Mouse (Mus musculus) bone marrow, adult 2 months (tissue): Measurements from ENCODE around the gene Catsper3.

Experiments used
- CTCF ChIP-seq: fragments of 200-500 bp; IDR thresholded peaks from 2 replicates; pipeline ENCODE4 v1.5.1; 2011; ENCODE audit warnings: low read length, control low read depth; ENCODE audit not compliant: control insufficient read depth, insufficient read depth
- POLR2A ChIP-seq: fragments of 200-500 bp; IDR thresholded peaks from 2 replicates; pipeline ENCODE4 v1.6.1; 2011; ENCODE audit warnings: low read depth, mild to moderate bottlenecking, control low read depth, low read length, borderline replicate concordance; ENCODE audit not compliant: control insufficient read depth

- TF ChIP-seq POLR2A, result no peak
- no peak for TF ChIP-seq CTCF
These were observed 23.8 kb upstream of the Catsper3 start for GRCm38 (mm10) chr13:55760576-55760975.
